Mouse (Mus musculus) stomach, postnatal 0 days (tissue): ENCODE results near the gene Lbp.

Experiments
- CTCF ChIP-seq: IDR thresholded peaks from 2 replicates; pipeline ENCODE4 v1.5.1; 2016; ENCODE audit warnings: antibody characterized with exemption, low read depth, mild to moderate bottlenecking, moderate library complexity
- EP300 ChIP-seq: optimal IDR thresholded peaks from 2 replicates; pipeline ENCODE3; 2016; ENCODE audit warnings: antibody characterized with exemption

DNA sequence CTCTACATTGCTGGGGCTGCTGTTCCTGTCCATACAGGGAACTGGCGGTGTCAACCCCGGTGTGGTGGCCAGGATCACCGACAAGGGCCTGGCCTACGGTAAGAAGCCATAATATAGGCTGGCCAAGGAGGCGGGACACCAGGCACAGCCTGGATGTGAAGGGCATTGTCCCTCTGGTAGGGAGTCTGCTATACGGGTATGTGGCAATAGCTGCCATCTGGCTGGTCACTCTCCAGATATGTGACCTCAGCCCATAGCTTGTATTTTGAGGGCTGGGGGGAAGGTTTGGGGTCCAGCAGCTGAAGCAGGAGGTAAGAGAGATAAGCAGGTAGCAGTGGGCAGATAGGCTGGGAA lies 380 bp downstream of the Lbp start:
- TF ChIP-seq CTCF (no peak), EP300 (no peak)
